Mouse (Mus musculus) forebrain, embryonic 10.5 days (tissue): ENCODE measurements around the gene Crebl2. TPM values are rescaled to one million over a fixed set of nuclear protein-coding genes. Genes with fewer than 3 reads are reported as not detected.

Experiments
- DNase-seq: peaks from one replicate; pipeline ENCODE4 v3.0.0-alpha.2; 2017; ENCODE audit warnings: low spot score; ENCODE audit errors: extremely low spot score
- H3K27ac ChIP-seq: fragments of 300-500 bp; sonication (generic); 2 replicates; pipeline ENCODE4 v1.5.1; 2016; ENCODE audit warnings: mild to moderate bottlenecking
- H3K27me3 ChIP-seq: fragments of 300-500 bp; sonication (generic); 2 replicates; pipeline ENCODE4 v1.6.1; 2016; ENCODE audit warnings: mild to moderate bottlenecking; ENCODE audit not compliant: poor library complexity, severe bottlenecking
- H3K36me3 ChIP-seq: fragments of 300-500 bp; sonication (generic); replicated peaks from 2 replicates; pipeline ENCODE4 v1.6.1; 2016; ENCODE audit warnings: mild to moderate bottlenecking, moderate library complexity
- H3K4me1 ChIP-seq: fragments of 300-500 bp; sonication (generic); 2 replicates; pipeline ENCODE4 v1.6.1; 2016
- H3K4me3 ChIP-seq: fragments of 300-500 bp; sonication (generic); 2 replicates; pipeline ENCODE4 v1.5.1; 2016; ENCODE audit warnings: mild to moderate bottlenecking, moderate library complexity
- H3K9me3 ChIP-seq: fragments of 300-500 bp; sonication (generic); 2 replicates; pipeline ENCODE4 v1.6.1; 2016; ENCODE audit warnings: mild to moderate bottlenecking, moderate library complexity
- WGBS: fragments of 180-500 bp; shearing (Covaris S2); methylation state at CpG from one replicate; pipeline ENCODE4 v1.1.7; 2016; 5-methylcytosine and 5-hydroxymethylcytosine counted together
- polyA plus RNA-seq: library from polyadenylated mRNA; unstranded; fragments of >200 nt; fragmentation: Nextera tagmentation; extraction: Ambion mirVana; gene quantifications from 2 replicates; pipeline ENCODE4 v1.2.1, GENCODE M21; 2016

Crebl2 gene
- 0.86 and 1.1 TPM in 2 replicates for polyA plus RNA-seq

DNA sequence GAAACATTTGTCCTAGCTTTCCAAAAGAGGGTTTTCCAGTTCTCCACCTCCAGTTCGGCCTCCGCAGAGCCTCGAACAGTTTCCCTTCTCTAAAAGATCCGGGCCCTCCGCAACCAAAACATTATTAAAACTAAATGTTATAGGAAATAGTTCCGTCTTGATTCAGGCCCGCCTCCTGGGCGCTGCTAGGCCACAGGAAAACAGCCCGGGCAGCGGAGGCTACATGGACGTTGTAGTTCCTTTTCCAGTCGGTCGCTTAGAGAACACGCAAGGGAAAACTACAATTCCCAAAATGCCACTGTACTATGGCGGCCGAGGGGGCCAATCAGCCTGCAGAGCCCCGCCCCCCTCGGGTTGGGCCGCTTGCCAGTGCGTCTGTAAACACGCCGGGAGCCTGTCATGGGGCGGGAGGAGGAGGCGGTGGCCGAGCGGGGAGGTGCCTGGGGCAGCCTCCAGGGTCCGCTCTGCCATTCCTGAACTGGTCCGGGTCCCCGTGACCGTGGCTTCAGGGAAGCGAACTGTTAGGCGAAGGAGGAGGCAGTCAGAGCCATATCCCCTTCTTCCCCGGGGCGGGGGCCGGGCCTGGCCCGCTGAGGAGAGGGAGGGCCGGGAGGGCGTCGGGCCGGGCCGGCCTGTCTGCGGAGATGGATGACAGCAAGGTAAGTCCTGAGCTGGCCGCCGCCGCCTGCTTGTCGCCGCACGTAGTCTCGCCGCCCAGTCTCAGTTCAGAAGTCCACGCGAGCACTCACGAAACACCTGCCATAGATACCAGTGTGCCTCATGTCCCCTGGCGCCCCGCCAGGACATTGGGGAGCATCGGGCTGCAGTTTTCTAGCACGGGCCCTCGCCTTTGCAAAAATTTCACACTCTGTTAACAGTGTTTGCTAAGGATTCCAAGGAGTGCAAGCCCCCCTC, at the start of gene Crebl2:
Gene Crebl2, plus strand, starts transcription at position 369 of the 915 bp plus-strand sequence.
- H3K9me3 ChIP-seq, result no peaks in the 10 kb centered on the region
- H3K27ac ChIP-seq, result peak within 1 kb of the TSS; percentile 89
- peak; percentile 95 for DNase-seq
- peak within 1 kb of the TSS; percentile 78 for H3K4me3 ChIP-seq
- 0% methylated on average over 56 of the region's 58 CpGs for WGBS
- no peaks in the 10 kb centered on the region for H3K36me3 ChIP-seq
- H3K27me3 ChIP-seq, result 0 out of 2 replicates have a peak, but pooled peaks cover 7% of the 10 kb centered on the region
- peaks cover 20% of the 10 kb centered on the region for H3K4me1 ChIP-seq

DNA sequence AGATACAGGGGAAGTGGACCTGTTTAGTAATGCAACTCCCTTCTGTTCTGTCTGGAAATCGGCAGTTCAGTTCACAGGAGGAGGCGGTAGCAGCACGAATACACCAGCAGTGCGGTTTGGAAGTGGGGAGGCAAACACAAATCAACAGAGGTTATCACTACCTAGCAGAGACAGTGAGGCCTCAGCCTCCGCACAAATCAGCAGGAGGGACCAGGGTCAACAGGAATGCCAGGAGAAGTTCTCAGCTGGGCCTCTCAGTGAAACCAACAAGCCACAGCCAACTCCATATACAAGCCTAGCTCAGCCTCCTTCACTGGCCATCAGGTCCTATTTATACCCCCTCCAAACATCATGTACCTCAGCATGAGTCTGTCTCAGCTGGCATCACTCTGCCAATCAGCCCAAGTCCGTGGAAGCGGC, 48.5 kb upstream of the Crebl2 start:
- Histone ChIP-seq H3K4me3 (no peak overlapping the region), H3K4me1 (0 out of 2 replicates have a peak, but pooled peaks cover 4% of the 10 kb centered on the region), H3K27ac (no peak overlapping the region), H3K27me3 (no peaks in the 10 kb centered on the region), H3K9me3 (no peaks in the 10 kb centered on the region), H3K36me3 (peaks cover 13% of the 10 kb centered on the region)
- DNase-seq, result no peak
- WGBS, result 90% methylated on average over 7 of the region's 7 CpGs

DNA sequence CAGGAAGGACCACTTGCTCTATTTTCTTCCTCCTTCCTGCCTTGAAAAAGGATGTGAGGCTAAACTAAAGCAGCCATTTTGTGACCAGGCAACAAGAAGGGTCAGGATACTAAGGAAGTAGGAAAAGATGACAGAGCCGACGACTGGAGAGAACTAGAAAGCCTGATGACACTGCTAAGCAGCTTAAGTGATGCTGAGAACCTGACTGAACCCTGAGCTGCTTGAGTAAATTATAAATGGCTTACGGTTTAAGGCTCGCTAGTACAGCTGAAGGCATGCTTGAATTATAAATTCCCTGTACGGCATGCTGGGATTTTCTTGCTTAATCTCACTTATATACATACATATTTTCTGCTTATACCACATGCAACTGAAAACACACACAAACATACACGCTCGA, 47.1 kb upstream of the Crebl2 start:
- DNase-seq, result no peak
- 0 out of 2 replicates have a peak, but pooled peaks cover 4% of the 10 kb centered on the region for H3K4me1 ChIP-seq
- H3K36me3 ChIP-seq, result peaks cover 17% of the 10 kb centered on the region
- H3K4me3 ChIP-seq, result no peak overlapping the region
- WGBS, result 93% methylated on average over 7 of the region's 7 CpGs
- H3K27ac ChIP-seq, result no peak overlapping the region
- no peaks in the 10 kb centered on the region for H3K27me3 ChIP-seq
- no peaks in the 10 kb centered on the region for H3K9me3 ChIP-seq

DNA sequence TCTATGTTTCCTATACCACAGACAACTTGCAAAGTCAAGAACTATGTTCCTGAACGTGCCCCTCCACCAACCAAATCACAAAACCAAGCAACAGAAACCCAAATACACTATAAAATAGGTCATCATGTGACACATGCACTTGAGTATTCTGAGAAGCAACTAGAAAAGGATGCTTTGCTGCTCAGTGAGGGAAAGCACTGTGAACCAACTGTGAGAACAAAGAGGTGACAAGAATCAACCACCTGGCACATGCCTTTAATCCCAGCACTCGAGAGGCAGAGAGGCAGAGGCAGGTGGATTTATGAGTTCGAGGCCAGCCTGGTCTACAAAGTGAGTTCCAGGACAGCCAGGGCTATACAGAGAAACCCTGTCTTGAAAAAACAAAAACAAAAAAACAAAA, 43.5 kb upstream of the Crebl2 start:
- Histone ChIP-seq H3K9me3 (no peaks in the 10 kb centered on the region), H3K4me1 (peaks cover 24% of the 10 kb centered on the region), H3K27ac (no peak overlapping the region), H3K27me3 (no peaks in the 10 kb centered on the region), H3K36me3 (peaks cover 19% of the 10 kb centered on the region), H3K4me3 (no peak overlapping the region)
- 77% methylated on average over 3 of the region's 3 CpGs for WGBS
- DNase-seq, result no peak

DNA sequence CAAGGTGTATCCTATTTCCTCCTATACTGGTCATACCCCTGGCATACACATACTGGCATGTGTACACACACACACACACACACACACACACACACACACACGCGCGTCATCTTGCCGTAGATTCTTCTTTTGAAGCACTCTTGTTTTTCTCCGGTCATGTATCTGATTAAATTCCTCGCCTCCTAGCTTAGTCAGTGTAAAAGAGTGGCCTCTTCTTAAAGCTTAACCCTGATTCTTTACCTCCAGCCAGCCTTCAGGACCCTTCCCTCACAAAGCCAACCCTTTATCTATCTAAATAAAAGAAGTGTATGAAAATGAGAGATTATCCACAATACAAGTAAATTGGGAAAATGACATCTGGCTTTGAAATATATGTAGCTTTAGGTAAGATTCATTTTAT, 40.9 kb upstream of the Crebl2 start:
- H3K4me1 ChIP-seq, result peaks cover 33% of the 10 kb centered on the region
- no peak overlapping the region for H3K4me3 ChIP-seq
- no peak for DNase-seq
- peaks cover 14% of the 10 kb centered on the region for H3K27me3 ChIP-seq
- H3K36me3 ChIP-seq, result 0 out of 2 replicates have a peak, but pooled peaks cover 7% of the 10 kb centered on the region
- no peak overlapping the region for H3K27ac ChIP-seq
- no peaks in the 10 kb centered on the region for H3K9me3 ChIP-seq
- WGBS, result 74% methylated on average over 6 of the region's 6 CpGs

DNA sequence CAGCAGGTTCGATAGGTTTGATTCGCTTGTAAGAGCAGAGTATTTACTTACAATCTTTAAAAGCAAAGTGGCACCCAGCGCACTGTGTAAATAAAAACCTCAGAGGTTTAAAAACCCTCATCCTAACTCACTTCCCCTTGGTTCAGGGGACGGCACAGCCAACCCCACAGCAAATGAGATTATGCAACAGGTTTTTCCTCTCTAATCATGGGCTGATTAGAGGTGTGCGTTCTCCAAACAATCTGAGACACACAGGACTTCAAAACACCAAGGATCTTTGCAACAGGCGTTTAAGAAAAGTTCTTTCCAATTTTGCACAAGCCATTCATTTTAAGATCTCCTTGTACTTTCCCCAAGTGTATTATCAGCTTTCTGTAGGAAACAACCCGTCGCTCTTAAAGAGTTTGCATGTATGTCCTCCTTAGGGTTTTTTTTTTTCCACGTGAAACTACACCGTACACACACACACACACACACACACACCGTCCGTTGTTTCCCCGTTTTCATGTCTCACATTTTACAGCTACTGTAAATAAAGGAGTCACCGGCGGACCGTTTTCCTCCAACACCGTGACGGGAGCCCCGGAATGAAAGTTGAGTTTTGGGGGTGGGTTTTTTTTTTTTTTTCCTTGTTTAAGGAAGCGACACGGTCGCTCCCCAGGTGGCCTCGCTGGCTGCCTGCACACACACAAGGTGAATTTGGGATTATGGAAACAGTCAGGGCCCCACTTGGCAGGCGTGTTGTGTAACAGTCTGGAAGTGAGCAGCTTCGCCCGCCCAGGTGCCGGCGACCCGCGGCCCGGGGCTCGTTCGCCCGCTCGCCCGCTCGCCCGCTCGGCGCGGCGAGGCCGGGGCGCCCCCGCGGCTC, 38.5 kb upstream of the Crebl2 start:
- DNase-seq, result peak; percentile 33
- Histone ChIP-seq H3K27me3 (peaks cover 15% of the 10 kb centered on the region), H3K36me3 (0 out of 2 replicates have a peak, but pooled peaks cover 7% of the 10 kb centered on the region), H3K4me3 (peak overlapping the region; percentile 79), H3K4me1 (peaks cover 34% of the 10 kb centered on the region), H3K27ac (peak overlapping the region; percentile 98), H3K9me3 (no peaks in the 10 kb centered on the region)
- WGBS, result under 1% methylated on average over 46 of the region's 46 CpGs

DNA sequence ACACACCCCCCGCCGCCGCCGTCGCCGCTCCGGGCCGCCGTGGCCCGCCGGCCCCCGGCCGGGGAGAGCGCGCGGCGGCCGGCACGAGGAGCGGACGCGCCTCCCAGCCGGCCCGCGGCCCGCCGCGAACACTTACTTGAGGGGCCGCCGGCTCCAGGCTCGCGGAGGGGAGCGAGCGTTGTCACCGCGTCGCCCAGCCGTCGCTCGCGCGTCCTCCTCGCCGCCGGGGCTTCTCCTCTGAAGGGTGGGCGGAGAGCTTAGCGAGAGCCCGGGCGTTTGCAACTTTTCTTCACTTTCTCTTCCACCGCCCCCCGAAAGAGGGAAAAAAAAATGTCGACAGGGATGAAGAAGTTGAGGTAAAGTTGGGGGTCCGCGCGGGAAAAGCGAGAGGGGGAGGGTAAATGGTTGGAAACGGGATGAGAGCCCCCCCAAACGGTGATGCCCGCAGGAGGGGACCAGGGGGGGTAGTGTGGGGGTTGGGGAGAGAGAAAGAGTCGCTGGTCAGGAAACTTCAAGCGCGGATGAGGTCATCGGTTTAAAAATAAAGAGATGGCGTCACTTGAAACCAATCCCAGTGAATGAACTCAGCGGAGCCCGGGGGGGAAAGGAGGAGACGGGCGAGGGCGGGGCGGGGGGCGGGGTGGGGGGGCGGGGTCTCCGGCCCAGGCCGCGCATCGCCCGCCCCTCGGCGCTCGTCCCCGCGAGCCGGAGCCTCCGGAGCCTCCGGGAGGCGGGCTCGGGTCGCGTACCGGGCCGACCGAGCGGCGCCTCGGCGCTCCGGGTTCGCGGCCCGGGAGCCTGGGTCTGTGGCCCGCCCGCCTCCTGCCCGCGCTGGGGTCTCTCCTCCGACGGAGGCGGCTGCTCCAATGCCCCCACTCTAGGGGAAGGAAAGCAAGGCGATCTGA, 37.6 kb upstream of the Crebl2 start, which contains the start of gene Dusp16:
Gene Dusp16, minus strand, starts transcription at position 485 of the 905 bp plus-strand sequence.
- Histone ChIP-seq H3K27ac (peak within 1 kb of the TSS; percentile 98), H3K4me1 (peaks cover 34% of the 10 kb centered on the region), H3K36me3 (0 out of 2 replicates have a peak, but pooled peaks cover 7% of the 10 kb centered on the region), H3K4me3 (peak within 1 kb of the TSS; percentile 79), H3K27me3 (peaks cover 15% of the 10 kb centered on the region), H3K9me3 (no peaks in the 10 kb centered on the region)
- DNase-seq, result peak; percentile 86
- under 1% methylated on average over 105 of the region's 108 CpGs for WGBS

DNA sequence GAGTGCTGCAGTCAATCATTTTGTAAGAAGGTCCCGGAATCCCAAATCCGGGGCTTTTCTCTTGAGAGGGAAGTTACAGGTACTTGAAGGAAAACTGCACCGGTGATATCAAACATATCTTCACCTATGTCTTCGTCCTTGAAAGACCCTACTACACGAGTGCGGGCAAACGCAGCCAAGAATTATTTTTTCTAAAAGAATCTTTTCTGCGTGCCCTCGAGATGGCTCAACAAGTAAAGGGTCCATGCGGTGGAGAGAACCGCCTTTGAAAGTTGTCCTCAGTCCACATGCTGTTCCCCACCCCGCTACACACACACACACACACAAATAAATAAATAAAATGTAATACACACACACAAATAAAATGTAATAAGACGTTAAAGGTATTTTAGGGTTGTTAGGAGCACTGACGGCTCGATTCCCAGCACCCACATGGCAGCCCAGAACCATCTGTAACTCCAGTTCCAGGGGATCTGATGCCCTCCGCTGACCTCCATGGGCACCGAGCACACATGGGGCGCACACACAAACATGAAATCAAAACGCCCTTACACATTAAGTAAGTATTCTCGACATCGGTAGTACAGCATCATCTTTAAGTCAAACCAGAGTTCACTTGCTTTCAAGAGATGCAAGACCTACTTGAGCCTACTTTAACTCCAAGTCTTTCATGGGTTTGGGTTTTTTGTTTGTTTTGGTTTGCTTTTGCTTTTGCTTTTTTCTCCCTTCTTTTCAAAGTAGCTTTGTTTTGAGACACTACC, 36.7 kb upstream of the Crebl2 start:
- Histone ChIP-seq H3K27me3 (peaks cover 15% of the 10 kb centered on the region), H3K27ac (peak overlapping the region; percentile 98), H3K4me3 (peak overlapping the region; percentile 79), H3K9me3 (no peaks in the 10 kb centered on the region), H3K4me1 (peaks cover 34% of the 10 kb centered on the region), H3K36me3 (0 out of 2 replicates have a peak, but pooled peaks cover under 1% of the 10 kb centered on the region)
- no peak for DNase-seq
- WGBS, result 36% methylated on average over 21 of the region's 21 CpGs

DNA sequence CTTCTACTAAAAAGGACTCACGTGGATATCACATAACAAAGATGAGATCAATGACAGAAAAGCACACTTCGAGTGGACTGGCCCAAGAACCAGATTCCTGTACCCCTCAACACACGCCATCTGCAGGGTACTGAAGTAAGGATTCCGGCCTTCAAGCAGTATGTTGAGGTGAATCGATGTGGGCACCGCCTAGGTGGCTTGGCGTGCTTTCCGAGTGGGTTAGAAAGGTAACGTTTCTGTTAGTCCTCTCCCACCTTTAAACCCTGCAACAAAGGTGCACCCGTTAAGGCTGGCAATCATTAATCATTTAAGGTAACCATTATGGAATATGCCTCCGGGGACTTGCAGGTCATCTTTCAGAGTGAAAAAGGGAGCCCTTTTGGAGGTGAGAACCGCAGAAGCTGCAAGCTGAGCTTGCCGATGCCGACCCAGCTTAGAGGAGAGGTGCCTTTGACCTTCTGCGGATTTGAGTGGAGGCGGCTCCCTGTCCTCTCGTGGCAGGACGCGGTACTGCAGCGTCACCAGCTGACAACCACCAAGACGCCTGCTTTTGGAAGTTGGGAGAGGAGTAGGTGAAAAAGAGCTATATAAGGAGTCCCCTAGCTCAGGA, 35.9 kb upstream of the Crebl2 start:
- peak overlapping the region; percentile 30 for H3K4me3 ChIP-seq
- peaks cover 15% of the 10 kb centered on the region for H3K27me3 ChIP-seq

DNA sequence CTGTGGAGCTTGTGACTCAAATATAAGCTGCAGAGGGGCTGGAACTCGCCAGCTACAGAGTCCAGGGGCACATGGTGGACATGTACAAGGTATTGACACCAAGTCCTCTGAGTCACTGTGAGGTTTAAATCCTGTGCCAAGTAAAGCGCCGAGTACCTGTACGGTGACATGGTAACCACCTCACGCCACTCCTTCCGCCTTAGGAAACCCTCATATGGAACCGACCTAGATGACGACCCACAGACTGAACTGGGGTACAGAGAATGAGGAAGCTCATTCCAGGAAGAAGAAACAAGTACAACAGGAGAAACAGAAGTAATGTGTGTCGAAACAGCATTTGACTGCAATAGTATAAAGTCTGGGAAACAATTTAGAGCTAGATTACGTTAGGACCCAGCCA, 33.7 kb upstream of the Crebl2 start:
- H3K4me3 ChIP-seq, result no peak overlapping the region
- 89% methylated on average over 10 of the region's 10 CpGs for WGBS
- H3K36me3 ChIP-seq, result no peaks in the 10 kb centered on the region
- H3K27me3 ChIP-seq, result peaks cover 15% of the 10 kb centered on the region
- H3K27ac ChIP-seq, result no peak overlapping the region
- H3K4me1 ChIP-seq, result peaks cover 17% of the 10 kb centered on the region
- no peaks in the 10 kb centered on the region for H3K9me3 ChIP-seq
- no peak for DNase-seq

More for the DNA sequence above, 35.9 kb upstream of the Crebl2 start:
- 13% methylated on average over 21 of the region's 21 CpGs for WGBS
- Histone ChIP-seq H3K9me3 (no peaks in the 10 kb centered on the region), H3K36me3 (no peaks in the 10 kb centered on the region), H3K27ac (0 out of 2 replicates have a peak overlapping the region, but pooled peaks have one; percentile 53), H3K4me1 (peaks cover 32% of the 10 kb centered on the region)
- peak; percentile 80 for DNase-seq

DNA sequence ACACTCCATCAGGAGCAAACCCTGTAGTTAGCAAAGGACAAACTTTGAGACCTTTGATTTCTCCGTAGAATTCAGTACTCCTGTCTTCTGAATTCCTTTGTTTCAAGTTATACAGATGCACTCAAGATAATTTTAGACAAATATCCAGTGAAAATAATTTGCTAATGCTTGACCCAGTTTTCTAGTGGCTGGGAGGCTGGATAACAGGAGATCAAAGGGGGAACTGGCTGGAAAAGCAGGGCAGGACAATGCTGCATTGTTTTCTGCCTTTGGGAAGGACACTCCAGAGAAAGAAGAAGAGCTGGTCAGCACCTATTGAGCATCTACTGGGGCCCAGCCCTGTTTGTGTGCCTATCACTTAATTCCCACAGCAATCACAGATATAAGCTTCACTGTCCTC, 28.5 kb upstream of the Crebl2 start:
- 80% methylated on average over 1 of the region's 1 CpGs for WGBS

More for the DNA sequence above, 28.5 kb upstream of the Crebl2 start:
- Histone ChIP-seq H3K4me3 (no peak overlapping the region), H3K36me3 (no peaks in the 10 kb centered on the region), H3K27ac (no peak overlapping the region), H3K4me1 (peaks cover 13% of the 10 kb centered on the region), H3K27me3 (no peaks in the 10 kb centered on the region), H3K9me3 (no peaks in the 10 kb centered on the region)
- no peak for DNase-seq
